26 mouse cellular contexts compared by ENCODE assay signal in genomic region chr17:85584573-85584972, GRCm38 (mm10). TPM values are rescaled to one million over a fixed set of nuclear protein-coding genes. Genes with fewer than 3 reads are reported as not detected.
DNase-seq lines count a peak whose midpoint lies in the region; ATAC-seq and TF ChIP-seq lines count a peak whose summit lies in the region.
"Had no signal": no experiment of that assay in that cellular context is flagged by ENCODE, and none has a peak within 500 bp of the region (broad histone marks: within the 10 kb centered on the region; RNA-seq: fewer than 3 reads in every experiment).

No protein-coding gene starts in this region.

- H3K9me3 ChIP-seq in forebrain, embryonic 12.5 days: no peaks in the 10 kb centered on the region
- no peaks in the 10 kb centered on the region for H3K9me3 ChIP-seq in forebrain, embryonic 14.5 days (replicated peaks; ENCODE audit: control insufficient read depth, low read length)
- no peaks in the 10 kb centered on the region for H3K9me3 ChIP-seq in midbrain, embryonic 10.5 days (replicated peaks)
- no peaks in the 10 kb centered on the region for H3K9me3 ChIP-seq in midbrain, embryonic 14.5 days (ENCODE audit: control insufficient read depth, low read length)
- no peaks in the 10 kb centered on the region for H3K9me3 ChIP-seq in embryonic facial prominence, embryonic 11.5 days (replicated peaks; ENCODE audit: control insufficient read depth, low read length)
- H3K9me3 ChIP-seq: embryonic facial prominence, embryonic 15.5 days; heart, embryonic 13.5 days had no signal

- no peak overlapping the region for H3K4me3 ChIP-seq in forebrain, embryonic 12.5 days (replicated peaks)
- no peak overlapping the region for H3K4me3 ChIP-seq in forebrain, embryonic 14.5 days (ENCODE audit: low read depth, low read length)
- H3K4me3 ChIP-seq in midbrain, embryonic 10.5 days: no peak overlapping the region
- no peak overlapping the region for H3K4me3 ChIP-seq in midbrain, embryonic 14.5 days (replicated peaks; ENCODE audit: low read depth, low read length)
- no peak overlapping the region for H3K4me3 ChIP-seq in embryonic facial prominence, embryonic 11.5 days (ENCODE audit: low read depth, low read length)
- H3K4me3 ChIP-seq: embryonic facial prominence, embryonic 15.5 days; erythroblast, embryonic 14.5 days; gastrocnemius, adult 2 months; heart, embryonic 13.5 days had no signal

- no peak for TF ChIP-seq POLR2A in brain, embryonic 14.5 days (IDR thresholded peaks at IDR 0.05; ENCODE audit: borderline replicate concordance, extremely low read depth, insufficient read depth, insufficient read length, poor library complexity, severe bottlenecking)

- no peaks in the 10 kb centered on the region for H3K4me1 ChIP-seq in forebrain, embryonic 12.5 days
- H3K4me1 ChIP-seq in forebrain, embryonic 14.5 days (ENCODE audit: control insufficient read depth, insufficient read depth, low read length): no peaks in the 10 kb centered on the region
- H3K4me1 ChIP-seq in midbrain, embryonic 10.5 days: no peaks in the 10 kb centered on the region
- H3K4me1 ChIP-seq in midbrain, embryonic 14.5 days (ENCODE audit: control insufficient read depth, insufficient read depth, low read length): no peaks in the 10 kb centered on the region
- no peaks in the 10 kb centered on the region for H3K4me1 ChIP-seq in embryonic facial prominence, embryonic 11.5 days (ENCODE audit: control insufficient read depth, insufficient read depth, low read length)
- H3K4me1 ChIP-seq: embryonic facial prominence, embryonic 15.5 days; heart, embryonic 13.5 days had no signal

- intact Hi-C loops in left cerebral cortex, postnatal 4 days (cut with DNase I): no loop called here

- peak overlapping the region; percentile 53; the same call in 1 of the 2 replicates for H3K27ac ChIP-seq in forebrain, embryonic 12.5 days
- no peak overlapping the region for H3K27ac ChIP-seq in forebrain, embryonic 14.5 days (ENCODE audit: low read depth, low read length)
- H3K27ac ChIP-seq in midbrain, embryonic 10.5 days (replicated peaks): no peak overlapping the region
- no peak overlapping the region for H3K27ac ChIP-seq in midbrain, embryonic 14.5 days (replicated peaks; ENCODE audit: low read depth, low read length)
- no peak overlapping the region for H3K27ac ChIP-seq in embryonic facial prominence, embryonic 11.5 days (replicated peaks; ENCODE audit: low read depth, low read length)
- H3K27ac ChIP-seq: embryonic facial prominence, embryonic 15.5 days; gastrocnemius, adult 2 months; heart, embryonic 13.5 days had no signal

- DNase-seq in forebrain, embryonic 14.5 days (ENCODE audit: low spot score): no peak
- peak; percentile 27 for DNase-seq in midbrain, embryonic 10.5 days (ENCODE audit: low spot score)
- no peak for DNase-seq in midbrain, embryonic 14.5 days
- peak; percentile 40 for DNase-seq in brain, embryonic 14.5 days (ENCODE audit: low read depth)
- DNase-seq in embryonic facial prominence, embryonic 11.5 days (ENCODE audit: low spot score): no peak
- no peak for DNase-seq in left cerebral cortex, postnatal 4 days
- DNase-seq in T-cell, adult 2 months (ENCODE audit: low spot score): no peak
- DNase-seq: adrenal gland, adult 2 months; adrenal gland, postnatal 25 days; cerebellum, adult 2 months; cerebellum, postnatal 10 days; gastrocnemius, adult 2 months; gastrocnemius, postnatal 25 days; heart, postnatal 4 days; kidney, adult 11 months had no signal

- H3K27me3 ChIP-seq in forebrain, embryonic 12.5 days: peaks cover 4% of the 10 kb centered on the region; the same call in 1 of the 2 replicates
- no peaks in the 10 kb centered on the region for H3K27me3 ChIP-seq in forebrain, embryonic 14.5 days (replicated peaks; ENCODE audit: control insufficient read depth, insufficient read depth, low read length)
- peaks cover 5% of the 10 kb centered on the region; the same call in 1 of the 2 replicates for H3K27me3 ChIP-seq in midbrain, embryonic 10.5 days (ENCODE audit: low read depth, poor library complexity, severe bottlenecking)
- H3K27me3 ChIP-seq in midbrain, embryonic 14.5 days (ENCODE audit: control insufficient read depth, insufficient read depth, low read length): no peaks in the 10 kb centered on the region
- no peaks in the 10 kb centered on the region for H3K27me3 ChIP-seq in embryonic facial prominence, embryonic 11.5 days (ENCODE audit: control insufficient read depth, insufficient read depth, low read length)
- H3K27me3 ChIP-seq: CH12.LX; embryonic facial prominence, embryonic 15.5 days had no signal

- no peaks in the 10 kb centered on the region for H3K36me3 ChIP-seq in forebrain, embryonic 12.5 days (replicated peaks)
- H3K36me3 ChIP-seq in forebrain, embryonic 14.5 days (ENCODE audit: control insufficient read depth, insufficient read depth, low read length): no peaks in the 10 kb centered on the region
- no peaks in the 10 kb centered on the region for H3K36me3 ChIP-seq in midbrain, embryonic 10.5 days
- H3K36me3 ChIP-seq in midbrain, embryonic 14.5 days (ENCODE audit: control insufficient read depth, insufficient read depth, low read length): no peaks in the 10 kb centered on the region
- no peaks in the 10 kb centered on the region for H3K36me3 ChIP-seq in embryonic facial prominence, embryonic 11.5 days (replicated peaks; ENCODE audit: control insufficient read depth, insufficient read depth, low read depth, low read length)
- H3K36me3 ChIP-seq: embryonic facial prominence, embryonic 15.5 days; heart, embryonic 13.5 days had no signal

- no peak for TF ChIP-seq CTCF in brain, embryonic 14.5 days (IDR thresholded peaks at IDR 0.05; ENCODE audit: borderline replicate concordance, extremely low read depth, insufficient read depth, insufficient read length)

- no peak overlapping the region for H3K4me2 ChIP-seq in forebrain, embryonic 12.5 days
- no peak overlapping the region for H3K4me2 ChIP-seq in forebrain, embryonic 14.5 days (ENCODE audit: low read length)
- H3K4me2 ChIP-seq in midbrain, embryonic 14.5 days (ENCODE audit: low read length): no peak overlapping the region
- H3K4me2 ChIP-seq in embryonic facial prominence, embryonic 11.5 days (ENCODE audit: low read depth, low read length): no peak overlapping the region
- H3K4me2 ChIP-seq: embryonic facial prominence, embryonic 15.5 days; heart, embryonic 13.5 days had no signal

- H3K9ac ChIP-seq in forebrain, embryonic 12.5 days: no peak overlapping the region
- H3K9ac ChIP-seq in forebrain, embryonic 14.5 days (ENCODE audit: low read length): no peak overlapping the region
- H3K9ac ChIP-seq in midbrain, embryonic 14.5 days (replicated peaks; ENCODE audit: low read length): no peak overlapping the region
- H3K9ac ChIP-seq in embryonic facial prominence, embryonic 11.5 days (replicated peaks; ENCODE audit: low read length): no peak overlapping the region
- H3K9ac ChIP-seq: embryonic facial prominence, embryonic 15.5 days; heart, embryonic 13.5 days had no signal

- 55% methylated on average over 7 of the region's 7 CpGs for WGBS in forebrain, embryonic 12.5 days
- WGBS in forebrain, embryonic 14.5 days: 54% methylated on average over 7 of the region's 7 CpGs
- WGBS in midbrain, embryonic 10.5 days: 71% methylated on average over 7 of the region's 7 CpGs
- WGBS in midbrain, embryonic 14.5 days: 63% methylated on average over 7 of the region's 7 CpGs
- WGBS in embryonic facial prominence, embryonic 11.5 days: 44% methylated on average over 7 of the region's 7 CpGs

- peak; percentile 49; the same call in 1 of the 2 replicates for ATAC-seq in forebrain, embryonic 12.5 days (ENCODE audit: low FRiP score)
- ATAC-seq in forebrain, embryonic 14.5 days: no peak
- ATAC-seq in midbrain, embryonic 14.5 days (ENCODE audit: low FRiP score, low TSS enrichment): no peak
- ATAC-seq in embryonic facial prominence, embryonic 11.5 days (replicated peaks; ENCODE audit: insufficient number of reproducible peaks, low FRiP score, low TSS enrichment, low read depth): 0 out of 2 replicates have a peak, but pooled peaks have one; percentile 75
- ATAC-seq: hindbrain, embryonic 16.5 days; inflammation-experienced regulatory T-cells, adult 6 months; Patski had no signal

RNA-seq across cellular contexts. Expression of gene Six3, which starts 28.8 kb away (rescaled TPM):
- 26.1 and 27.4 TPM in 2 replicates for polyA plus RNA-seq in forebrain, embryonic 12.5 days (2016; fragmentation: Nextera tagmentation; extraction: Ambion mirVana)
- 11.3 and 15.0 TPM in 2 replicates for polyA plus RNA-seq in forebrain, embryonic 14.5 days (2014; fragmentation: Nextera tagmentation; extraction: Ambion mirVana)
- 4.0 and 7.9 TPM in 2 replicates for polyA plus RNA-seq in midbrain, embryonic 10.5 days (2016; fragmentation: Nextera tagmentation; extraction: Ambion mirVana)
- 19.9 and 20.2 TPM in 2 replicates for polyA plus RNA-seq in midbrain, embryonic 14.5 days (2014; fragmentation: Nextera tagmentation; extraction: Ambion mirVana)
- polyA plus RNA-seq in brain, embryonic 14.5 days (2012; rRNA removed): 24.0 and 26.9 TPM in 2 replicates
- polyA plus RNA-seq in embryonic facial prominence, embryonic 11.5 days (2014; fragmentation: Nextera tagmentation; extraction: Ambion mirVana): 9.5 and 10.5 TPM in 2 replicates
- total RNA-seq in left cerebral cortex, postnatal 4 days (2021): 1 to 10 TPM; 2.4 to 6.4 TPM
- total RNA-seq: adrenal gland, adult 2 months; adrenal gland, postnatal 25 days; CH12.LX; gastrocnemius, adult 2 months; gastrocnemius, postnatal 25 days; granulocyte monocyte progenitor cell, adult 5-6 weeks; heart, adult 8-10 months; heart, postnatal 4 days had no signal
- polyA plus RNA-seq: adrenal gland, adult 2 months; erythroblast, embryonic 14.5 days; heart, embryonic 13.5 days; heart, postnatal 0 days had no signal

Comparison
In these comparisons a context has a peak if more than half of its experiments do, and no peak if none do; other contexts are left out.
1. ATAC-seq: peak in forebrain, embryonic 12.5 days (single experiment) and embryonic facial prominence, embryonic 11.5 days (single experiment); none in forebrain, embryonic 14.5 days (single experiment) and midbrain, embryonic 14.5 days (single experiment).
2. DNase-seq: peak in midbrain, embryonic 10.5 days (single experiment) and brain, embryonic 14.5 days (single experiment); none in forebrain, embryonic 14.5 days (single experiment), midbrain, embryonic 14.5 days (single experiment), embryonic facial prominence, embryonic 11.5 days (single experiment), left cerebral cortex, postnatal 4 days (single experiment) and T-cell, adult 2 months (single experiment).